Mouse (Mus musculus) myocyte (in vitro differentiated cells): Measurements from ENCODE around the gene Lim2. TPM values are rescaled to one million over a fixed set of nuclear protein-coding genes. Genes with fewer than 3 reads are reported as not detected.

ENCODE experiments used
- H3K27me3 ChIP-seq: one replicate; pipeline ENCODE4 v1.6.1; 2011; ENCODE audit not compliant: control insufficient read depth, insufficient read depth, insufficient read length
- H3K36me3 ChIP-seq: one replicate; pipeline ENCODE4 v1.6.1; 2011; ENCODE audit not compliant: control insufficient read depth, insufficient read depth
- H3K4me2 ChIP-seq: one replicate; pipeline ENCODE4 v1.6.1; 2011; ENCODE audit warnings: low read depth, control low read depth
- H3K4me3 ChIP-seq: one replicate; pipeline ENCODE4 v1.5.1; 2011; ENCODE audit warnings: mild to moderate bottlenecking, control low read depth, moderate library complexity
- H3K79me2 ChIP-seq: one replicate; pipeline ENCODE4 v1.6.1; 2011; ENCODE audit not compliant: control insufficient read depth, insufficient read depth
- H3ac ChIP-seq: one replicate; pipeline ENCODE4 v1.6.1; 2011; ENCODE audit not compliant: control insufficient read depth, insufficient read length
- CEBPB ChIP-seq: IDR thresholded peaks from 2 replicates; pipeline ENCODE4 v1.6.1; 2011; ENCODE audit warnings: mild to moderate bottlenecking, moderate library complexity; ENCODE audit not compliant: poor library complexity, insufficient read depth, severe bottlenecking
- E2F4 ChIP-seq: IDR thresholded peaks from one replicate; pipeline ENCODE4 v1.6.1; 2011; ENCODE audit warnings: mild to moderate bottlenecking, control low read depth, moderate library complexity; ENCODE audit not compliant: insufficient read depth
- MAX ChIP-seq: IDR thresholded peaks from one replicate; pipeline ENCODE4 v1.6.1; 2011; ENCODE audit warnings: low read depth, mild to moderate bottlenecking, control low read depth
- MYOD1 ChIP-seq, 3 experiments: IDR thresholded peaks; one replicate each; pipeline ENCODE4 v1.6.1; 2011; ENCODE audit warnings: control low read depth in 2 of 3, low read depth in 2 of 3, mild to moderate bottlenecking in 2 of 3, moderate library complexity in 1 of 3; ENCODE audit not compliant: insufficient read length in 2 of 3, control insufficient read depth in 1 of 3
- MYOG ChIP-seq, 3 experiments: IDR thresholded peaks; one replicate each; pipeline ENCODE4 v1.6.1; 2011; ENCODE audit warnings: control low read depth in 2 of 3, low read depth in 2 of 3, mild to moderate bottlenecking in 2 of 3; ENCODE audit not compliant: insufficient read length in 2 of 3, control insufficient read depth in 1 of 3, insufficient read depth in 1 of 3
- POLR2A ChIP-seq: IDR thresholded peaks from one replicate; pipeline ENCODE4 v1.6.1; 2011; ENCODE audit warnings: low read depth, mild to moderate bottlenecking, control low read depth, moderate library complexity; ENCODE audit not compliant: insufficient read length
- POLR2AphosphoS2 ChIP-seq: IDR thresholded peaks from one replicate; pipeline ENCODE4 v1.6.1; 2011; ENCODE audit warnings: low read depth, control low read depth; ENCODE audit not compliant: insufficient read length
- REST ChIP-seq: IDR thresholded peaks from one replicate; pipeline ENCODE4 v1.6.1; 2011; ENCODE audit warnings: mild to moderate bottlenecking, control low read depth, moderate library complexity; ENCODE audit not compliant: insufficient read depth, insufficient read length
- SRF ChIP-seq: IDR thresholded peaks from one replicate; pipeline ENCODE4 v1.6.1; 2011; ENCODE audit warnings: low read depth; ENCODE audit not compliant: control insufficient read depth, insufficient read length
- TCF12 ChIP-seq: IDR thresholded peaks from one replicate; pipeline ENCODE4 v1.6.1; 2011; ENCODE audit warnings: mild to moderate bottlenecking, control low read depth; ENCODE audit not compliant: poor library complexity, insufficient read depth, severe bottlenecking
- TCF3 ChIP-seq: IDR thresholded peaks from one replicate; pipeline ENCODE4 v1.6.1; 2011; ENCODE audit warnings: low read depth, control low read depth; ENCODE audit not compliant: insufficient read length
- USF1 ChIP-seq: IDR thresholded peaks from one replicate; pipeline ENCODE4 v1.6.1; 2011; ENCODE audit warnings: low read depth, mild to moderate bottlenecking, control low read depth, moderate library complexity
- polyA plus RNA-seq: library from polyadenylated mRNA; unstranded; fragments of >200 nt; fragmentation: generic; extraction: Trizol; gene quantifications from one replicate; pipeline ENCODE4 v1.2.1, GENCODE M21; 2012; ENCODE audit warnings: missing spikeins

Gene Lim2
- polyA plus RNA-seq, 1 experiment, result not detected

DNA sequence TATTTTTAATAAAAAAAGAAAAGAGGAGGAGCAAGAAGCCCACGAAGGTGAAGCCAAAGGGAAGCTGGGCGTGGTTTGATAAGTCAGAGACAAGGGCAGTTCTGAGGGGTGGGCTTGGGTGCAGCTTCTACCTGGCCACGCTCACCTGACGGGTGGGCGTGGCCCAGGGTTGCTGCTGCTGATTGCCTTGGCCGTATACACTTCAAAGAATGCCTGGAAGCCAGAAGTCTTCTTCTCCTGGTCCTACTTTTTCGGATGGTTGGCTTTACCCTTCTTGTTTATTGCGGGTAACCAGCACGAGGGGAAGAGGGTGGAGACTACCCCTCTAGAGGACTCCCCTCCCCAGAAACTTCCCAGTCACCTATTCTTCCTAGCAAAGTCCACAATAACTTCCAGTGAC, 15.2 kb downstream of the Lim2 start:
- H3ac ChIP-seq, result peak overlapping the region; percentile 44
- H3K4me3 ChIP-seq, result peak overlapping the region; percentile 69
- no peaks in the 10 kb centered on the region for H3K27me3 ChIP-seq
- TF ChIP-seq USF1, result no peak
- no peaks in the 10 kb centered on the region for H3K36me3 ChIP-seq
- H3K79me2 ChIP-seq, result peaks cover 11% of the 10 kb centered on the region
- H3K4me2 ChIP-seq, result peak overlapping the region; percentile 99

DNA sequence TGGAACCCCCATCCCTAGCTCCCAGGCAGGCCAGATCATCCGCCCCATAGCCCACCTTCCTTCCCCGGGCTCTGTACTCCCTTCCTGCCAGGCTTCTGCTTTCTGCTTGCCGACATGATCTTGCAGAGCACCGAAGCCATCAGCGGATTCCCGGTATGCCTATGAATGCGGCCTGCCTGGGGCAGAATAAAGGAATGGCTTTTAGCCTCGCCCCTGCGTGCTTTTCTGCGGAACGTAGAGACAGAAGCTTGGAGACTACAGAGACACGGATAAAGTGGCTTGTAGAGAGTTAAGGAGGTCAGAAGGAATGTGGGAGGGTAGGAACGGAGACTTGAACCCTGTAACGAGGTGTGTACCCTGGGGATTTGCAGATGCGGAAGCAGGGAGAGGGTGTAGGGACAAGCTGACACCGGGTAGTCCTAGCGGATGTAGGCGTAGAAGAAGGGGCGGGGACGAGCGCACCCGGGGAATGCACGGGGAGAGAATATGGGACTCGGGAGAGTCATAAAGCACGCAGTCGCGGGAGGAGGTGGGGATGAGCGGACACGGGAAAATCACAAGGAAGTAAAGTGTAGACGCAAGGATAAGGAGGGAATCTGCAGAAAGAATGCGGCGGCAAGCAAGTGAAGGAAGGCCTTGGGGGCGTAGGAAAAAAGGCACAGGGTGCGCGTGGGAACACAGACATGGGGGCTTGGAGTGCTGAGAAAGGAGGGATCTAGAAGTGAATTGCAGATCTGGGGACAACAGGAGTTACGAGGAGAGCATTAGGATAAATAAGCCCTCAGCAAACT, 15.9 kb downstream of the Lim2 start:
- Histone ChIP-seq H3K4me3 (peak overlapping the region; percentile 69), H3K79me2 (peaks cover 11% of the 10 kb centered on the region), H3K27me3 (no peaks in the 10 kb centered on the region), H3ac (peak overlapping the region; percentile 44), H3K36me3 (no peaks in the 10 kb centered on the region), H3K4me2 (peak overlapping the region; percentile 99)
- TF ChIP-seq E2F4 (no peak), POLR2AphosphoS2 (peak; percentile 59), REST (no peak), TCF3 (no peak), CEBPB (no peak), POLR2A (peak; percentile 64), MYOD1 (IDR thresholded peaks at IDR 0.05; ENCODE audit: control insufficient read depth in 1 of 3, insufficient read length in 2 of 3, low read depth in 2 of 3) (no peak), MAX (no peak), SRF (no peak), MYOG (IDR thresholded peaks at IDR 0.05; ENCODE audit: control insufficient read depth in 1 of 3, insufficient read depth in 1 of 3, insufficient read length in 2 of 3, low read depth in 2 of 3) (no peak), TCF12 (no peak), USF1 (no peak)

DNA sequence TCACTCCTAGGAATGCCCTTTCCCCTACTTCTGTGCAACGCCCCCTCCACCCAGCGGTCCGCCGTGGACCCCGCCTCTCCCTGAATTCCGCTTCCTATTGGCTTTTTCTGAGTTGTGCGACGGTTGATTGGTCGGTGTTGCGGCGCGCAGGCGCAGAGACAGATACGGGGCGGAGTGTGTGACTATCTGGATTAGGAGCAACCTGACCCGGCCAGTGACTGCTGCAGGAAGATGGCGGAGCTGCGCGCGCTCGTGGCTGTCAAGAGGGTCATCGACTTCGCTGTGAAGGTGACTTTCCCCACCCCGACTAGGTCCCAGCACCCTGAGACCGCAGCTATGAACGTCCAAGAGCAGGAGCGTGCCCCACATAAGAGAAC, 16.4 kb downstream of the Lim2 start, which contains the start of the genes Etfb and Gm45233:
Gene Etfb, plus strand, starts transcription at position 167 of the 377 bp plus-strand sequence.
Gene Gm45233, plus strand, starts transcription at position 212 of the 377 bp plus-strand sequence.
- no peaks in the 10 kb centered on the region for H3K36me3 ChIP-seq
- no peaks in the 10 kb centered on the region for H3K27me3 ChIP-seq
- peak within 1 kb of the TSS; percentile 99 for H3K4me2 ChIP-seq
- H3K4me3 ChIP-seq, result peak within 1 kb of the TSS; percentile 69
- H3ac ChIP-seq, result peak within 1 kb of the TSS; percentile 44
- TF ChIP-seq MYOD1 (IDR thresholded peaks at IDR 0.05; ENCODE audit: control insufficient read depth in 1 of 3, insufficient read length in 2 of 3, low read depth in 2 of 3), result peak in 1 of 3 experiments; percentile 47
- TF ChIP-seq SRF, result no peak
- TF ChIP-seq USF1, result no peak
- peak; percentile 98 for TF ChIP-seq POLR2AphosphoS2
- peak in 1 of 3 experiments; percentile 45 for TF ChIP-seq MYOG (IDR thresholded peaks at IDR 0.05; ENCODE audit: control insufficient read depth in 1 of 3, insufficient read depth in 1 of 3, insufficient read length in 2 of 3, low read depth in 2 of 3)
- TF ChIP-seq POLR2A, result peak; percentile 99
- TF ChIP-seq TCF12, result no peak
- no peak for TF ChIP-seq TCF3
- TF ChIP-seq REST, result peak; percentile 42
- no peak for TF ChIP-seq CEBPB
- no peak for TF ChIP-seq E2F4
- peak; percentile 21 for TF ChIP-seq MAX
- H3K79me2 ChIP-seq, result peaks cover 11% of the 10 kb centered on the region

DNA sequence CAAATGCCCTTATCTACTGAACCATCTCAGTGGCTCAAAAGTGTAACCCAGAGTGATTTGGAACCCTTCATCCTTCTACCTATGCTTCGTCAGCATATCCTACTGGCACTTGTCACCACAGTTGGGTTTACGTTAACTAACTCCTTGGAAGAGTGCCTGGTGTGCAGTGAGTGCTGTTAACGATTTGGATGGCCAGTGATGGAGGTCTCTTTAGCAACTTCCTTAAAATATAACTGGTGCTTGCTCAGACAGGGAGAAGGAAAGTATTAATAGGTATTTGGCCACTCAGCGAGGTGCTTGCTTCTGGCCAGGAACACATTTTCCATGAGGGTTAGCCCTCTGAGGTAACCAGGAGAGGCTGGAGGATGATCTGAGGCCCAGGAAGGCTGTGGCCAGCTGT, 20.3 kb downstream of the Lim2 start:
- H3K79me2 ChIP-seq, result peaks cover 11% of the 10 kb centered on the region
- H3K36me3 ChIP-seq, result peaks cover 3% of the 10 kb centered on the region
- TF ChIP-seq USF1, result no peak
- TF ChIP-seq MAX, result no peak
- no peak for TF ChIP-seq TCF3
- TF ChIP-seq SRF, result no peak
- TF ChIP-seq MYOD1 (IDR thresholded peaks at IDR 0.05; ENCODE audit: control insufficient read depth in 1 of 3, insufficient read length in 2 of 3, low read depth in 2 of 3), result no peak
- no peak for TF ChIP-seq MYOG (IDR thresholded peaks at IDR 0.05; ENCODE audit: control insufficient read depth in 1 of 3, insufficient read depth in 1 of 3, insufficient read length in 2 of 3, low read depth in 2 of 3)
- TF ChIP-seq E2F4, result no peak
- no peak for TF ChIP-seq REST
- no peak for TF ChIP-seq POLR2A
- TF ChIP-seq TCF12, result no peak
- no peak for TF ChIP-seq POLR2AphosphoS2
- TF ChIP-seq CEBPB, result no peak
- H3K4me3 ChIP-seq, result no peak overlapping the region
- H3K27me3 ChIP-seq, result no peaks in the 10 kb centered on the region
- no peak overlapping the region for H3K4me2 ChIP-seq
- H3ac ChIP-seq, result no peak overlapping the region

GRCm38 (mm10) chr7:43448246-43448645, 20.8 kb downstream of the Lim2 start:
- Histone ChIP-seq H3K4me2 (no peak overlapping the region), H3K27me3 (no peaks in the 10 kb centered on the region), H3ac (no peak overlapping the region), H3K79me2 (peaks cover 11% of the 10 kb centered on the region), H3K4me3 (no peak overlapping the region), H3K36me3 (peaks cover 3% of the 10 kb centered on the region)
- TF ChIP-seq CEBPB (no peak), SRF (no peak), POLR2AphosphoS2 (no peak), E2F4 (no peak), USF1 (no peak), POLR2A (no peak), MAX (no peak), TCF12 (no peak), REST (no peak), MYOG (IDR thresholded peaks at IDR 0.05; ENCODE audit: control insufficient read depth in 1 of 3, insufficient read depth in 1 of 3, insufficient read length in 2 of 3, low read depth in 2 of 3) (no peak), MYOD1 (IDR thresholded peaks at IDR 0.05; ENCODE audit: control insufficient read depth in 1 of 3, insufficient read length in 2 of 3, low read depth in 2 of 3) (no peak)
